ENCODE assay signal across 21 mouse cellular contexts in genomic region chr5:150018656-150019055, GRCm38 (mm10). TPM values are rescaled to one million over a fixed set of nuclear protein-coding genes. Genes with fewer than 3 reads are reported as not detected.
"Had no signal": no experiment of that assay in that cellular context is flagged by ENCODE, and none has a peak within 500 bp of the region (broad histone marks: within the 10 kb centered on the region; RNA-seq: fewer than 3 reads in every experiment).

Gene Rxfp2, plus strand, starts transcription at chr5:150018675.

- H3K27me3 ChIP-seq: liver, embryonic 13.5 days had no signal

- H3K9me3 ChIP-seq: liver, embryonic 13.5 days had no signal

- ATAC-seq: intestine, postnatal 0 days had no signal

- H3K9ac ChIP-seq: liver, embryonic 13.5 days had no signal

- DNase-seq: kidney, adult 2 months; kidney, postnatal 14 days; layer of hippocampus, adult 9-11 months; liver, embryonic 13.5 days; lung, adult 2 months; lung, postnatal 14 days; lung, postnatal 4 days; midbrain, embryonic 14.5 days; thymus, postnatal 25 days had no signal

- H3K4me2 ChIP-seq: liver, embryonic 13.5 days; midbrain, embryonic 11.5 days had no signal

- H3K4me3 ChIP-seq: layer of hippocampus, adult 2 months; liver, embryonic 13.5 days had no signal

- H3K36me3 ChIP-seq: liver, embryonic 13.5 days had no signal

- H3K27ac ChIP-seq: layer of hippocampus, adult 2 months; liver, embryonic 13.5 days had no signal

- H3K4me1 ChIP-seq: liver, embryonic 13.5 days had no signal

RNA-seq across cellular contexts. Expression of gene Rxfp2, which starts in this region (rescaled TPM):
- total RNA-seq: layer of hippocampus, postnatal 25 days; liver, adult 2 months; megakaryocyte progenitor cell, adult 5-6 weeks; megakaryocyte-erythroid progenitor cell, adult 5-6 weeks had no signal
- polyA plus RNA-seq: intestine, postnatal 0 days; large intestine, adult 2 months; liver, adult 2 months; liver, embryonic 16.5 days; small intestine, adult 2 months; spleen, adult 2 months; thymus, postnatal 0 days had no signal
